ENCODE assay signal across 16 mouse cellular contexts in genomic region chr12:98995881-98996280, GRCm38 (mm10).
DNase-seq lines count a peak whose midpoint lies in the region; ATAC-seq and TF ChIP-seq lines count a peak whose summit lies in the region.
"Had no signal": no experiment of that assay in that cellular context is flagged by ENCODE, and none has a peak within 500 bp of the region (broad histone marks: within the 10 kb centered on the region; RNA-seq: fewer than 3 reads in every experiment).

No protein-coding gene starts in this region.

- no peak overlapping the region for H3ac ChIP-seq in myocyte (ENCODE audit: control insufficient read depth, insufficient read length)

- H3K27ac ChIP-seq in cerebellum, adult 2 months (ENCODE audit: insufficient read depth, low read length), result no peak overlapping the region
- H3K27ac ChIP-seq: heart, embryonic 10.5 days; limb, embryonic 10.5 days; liver, embryonic 14.5 days; neural tube, embryonic 12.5 days had no signal

- no peak overlapping the region for H3K4me3 ChIP-seq in cerebellum, adult 2 months (replicated peaks; ENCODE audit: insufficient read depth, low read depth, low read length)
- no peak overlapping the region for H3K4me3 ChIP-seq in myocyte
- H3K4me3 ChIP-seq: heart, embryonic 10.5 days; limb, embryonic 10.5 days; midbrain, embryonic 10.5 days; neural tube, embryonic 12.5 days had no signal

- peaks cover 9% of the 10 kb centered on the region for H3K4me1 ChIP-seq in cerebellum, adult 2 months (ENCODE audit: control insufficient read depth, insufficient read depth, low read length)
- H3K4me1 ChIP-seq: heart, embryonic 10.5 days; limb, embryonic 10.5 days; neural tube, embryonic 12.5 days had no signal

- H3K4me2 ChIP-seq in myocyte (ENCODE audit: low read depth), result peak overlapping the region; percentile 55
- H3K4me2 ChIP-seq: neural tube, embryonic 12.5 days had no signal

- no peak for ATAC-seq in inflammation-experienced regulatory T-cells, adult 6 months
- ATAC-seq: forebrain, embryonic 14.5 days had no signal

- TF ChIP-seq POLR2A in cerebellum, adult 2 months (IDR thresholded peaks at IDR 0.05; ENCODE audit: borderline replicate concordance, insufficient read depth, low read length), result no peak
- no peak for TF ChIP-seq POLR2A in myocyte (IDR thresholded peaks at IDR 0.05; ENCODE audit: insufficient read length, low read depth)

- 57% methylated on average over 1 of the region's 1 CpGs for WGBS in cerebellum, adult 2 months

- no peaks in the 10 kb centered on the region for H3K36me3 ChIP-seq in myocyte (ENCODE audit: control insufficient read depth, insufficient read depth)
- H3K36me3 ChIP-seq: heart, embryonic 10.5 days; limb, embryonic 10.5 days; midbrain, embryonic 10.5 days; neural tube, embryonic 12.5 days had no signal

- TF ChIP-seq CTCF in cerebellum, adult 2 months (IDR thresholded peaks at IDR 0.05; ENCODE audit: borderline replicate concordance, insufficient read depth, low read depth, low read length), result no peak

- no peaks in the 10 kb centered on the region for H3K27me3 ChIP-seq in cerebellum, adult 2 months (ENCODE audit: control insufficient read depth, insufficient read depth, low read length)
- H3K27me3 ChIP-seq in myocyte (ENCODE audit: control insufficient read depth, insufficient read depth, insufficient read length), result no peaks in the 10 kb centered on the region
- H3K27me3 ChIP-seq: neural tube, embryonic 12.5 days had no signal

- no peaks in the 10 kb centered on the region for H3K79me2 ChIP-seq in myocyte (ENCODE audit: control insufficient read depth, insufficient read depth)

- DNase-seq in thymus, postnatal 0 days (ENCODE audit: low spot score), result peak; percentile 9
- DNase-seq in thymus, postnatal 10 days (ENCODE audit: low spot score in 2 of 2), result no peak
- peak; percentile 52 for DNase-seq in Muller cell, postnatal 12 days (ENCODE audit: inconsistent ontology term)
- peak; percentile 63 to 88 for DNase-seq in cerebellum, adult 2 months
- no peak for DNase-seq in spleen, adult 18-20 months
- DNase-seq in B cell, adult 2 months, result no peak
- DNase-seq: heart, postnatal 4 days; lung, postnatal 10 days had no signal

TF ChIP-seq in myocyte, 11 proteins besides CTCF, POLR2A, EP300 and RAD21:
- TF ChIP-seq MYOD1 (IDR thresholded peaks at IDR 0.05; ENCODE audit: control insufficient read depth in 1 of 3, insufficient read length in 2 of 3, low read depth in 2 of 3) (peak in 1 of 3 experiments; percentile 12), CEBPB (IDR thresholded peaks at IDR 0.05; ENCODE audit: insufficient read depth, poor library complexity, severe bottlenecking) (no peak), SRF (IDR thresholded peaks at IDR 0.05; ENCODE audit: control insufficient read depth, insufficient read length, low read depth) (no peak)

Comparison
In these comparisons a context has a peak if more than half of its experiments do, and no peak if none do; other contexts are left out.
1. DNase-seq: peak in thymus, postnatal 0 days (single experiment), Muller cell, postnatal 12 days (single experiment) and cerebellum, adult 2 months (2 of 2); none in thymus, postnatal 10 days (0 of 2), spleen, adult 18-20 months (0 of 2) and B cell, adult 2 months (0 of 2).